Mouse (Mus musculus): ENCODE results near the gene Gm49380. TPM values are rescaled to one million over a fixed set of nuclear protein-coding genes. Genes with fewer than 3 reads are reported as not detected.

The Gm49380 gene
- polyA plus RNA-seq, 1 experiment from 2014 or later: 0.29 TPM

- under 1% methylated on average over 36 of the region's 38 CpGs for WGBS
- peak; percentile 99 for DNase-seq (ENCODE audit: low spot score)
- peak within 1 kb of the TSS; percentile 26; the same call in 1 of the 2 replicates for H3K9ac ChIP-seq (replicated peaks; ENCODE audit: low read depth)
- TF ChIP-seq EP300 (IDR thresholded peaks at IDR 0.05) (peak; percentile 93), CTCF (IDR thresholded peaks at IDR 0.05) (peak; percentile 93)
- H3K4me1 ChIP-seq (ENCODE audit: insufficient read depth, low read depth, low read length): 0 out of 2 replicates have a peak, but pooled peaks cover 3% of the 10 kb centered on the region
- H3K4me3 ChIP-seq (ENCODE audit: low read depth, low read length): peak within 1 kb of the TSS; percentile 40
- no peak within 1 kb of the TSS for H3K27ac ChIP-seq (ENCODE audit: low read length)
- no peaks in the 10 kb centered on the region for H3K36me3 ChIP-seq (ENCODE audit: insufficient read depth, low read length)
- H3K27me3 ChIP-seq (replicated peaks; ENCODE audit: insufficient read depth, low read length): no peaks in the 10 kb centered on the region; the same call in 1 of the 2 replicates
- ATAC-seq: peak; percentile 99
- no peaks in the 10 kb centered on the region for H3K9me3 ChIP-seq (ENCODE audit: low read length)
- peak within 1 kb of the TSS; percentile 76 for H3K4me2 ChIP-seq (replicated peaks; ENCODE audit: low read depth, low read length)
These were observed 46.5 kb downstream of the Gm49380 start, which contains the start of gene Usp2 for GRCm38 (mm10) chr9:44066785-44067225. Usp2 (plus strand) TSS chr9:44067021.

- no peak for TF ChIP-seq EP300 (IDR thresholded peaks at IDR 0.05)
- peak; percentile 30; the same call in 1 of the 2 replicates for TF ChIP-seq CTCF (IDR thresholded peaks at IDR 0.05)
- WGBS: 24% methylated on average over 1 of the region's 1 CpGs
- no peak overlapping the region for H3K4me3 ChIP-seq (ENCODE audit: low read depth, low read length)
These were observed 48.1 kb downstream of the Gm49380 start for GRCm38 (mm10) chr9:44065177-44065576.

GRCm38 (mm10) chr9:44058606-44059005 lies 54.7 kb downstream of the Gm49380 start:
- H3K9me3 ChIP-seq (ENCODE audit: low read length): no peaks in the 10 kb centered on the region
- no peaks in the 10 kb centered on the region for H3K4me1 ChIP-seq (ENCODE audit: insufficient read depth, low read depth, low read length)
- no peak overlapping the region for H3K9ac ChIP-seq (replicated peaks; ENCODE audit: low read depth)
- no peak for ATAC-seq
- 76% methylated on average over 6 of the region's 6 CpGs for WGBS
- TF ChIP-seq EP300 (IDR thresholded peaks at IDR 0.05) (no peak), CTCF (IDR thresholded peaks at IDR 0.05) (no peak)
- no peak overlapping the region for H3K4me2 ChIP-seq (replicated peaks; ENCODE audit: low read depth, low read length)
- no peaks in the 10 kb centered on the region for H3K27me3 ChIP-seq (replicated peaks; ENCODE audit: insufficient read depth, low read length)
- no peaks in the 10 kb centered on the region for H3K36me3 ChIP-seq (ENCODE audit: insufficient read depth, low read length)
- no peak overlapping the region for H3K27ac ChIP-seq (ENCODE audit: low read length)
- no peak for DNase-seq (ENCODE audit: low spot score)
- no peak overlapping the region for H3K4me3 ChIP-seq (ENCODE audit: low read depth, low read length)

More at GRCm38 (mm10) chr9:44065177-44065576, 48.1 kb downstream of the Gm49380 start:
- Histone ChIP-seq H3K9me3 (ENCODE audit: low read length) (no peaks in the 10 kb centered on the region), H3K27ac (ENCODE audit: low read length) (no peak overlapping the region), H3K4me2 (replicated peaks; ENCODE audit: low read depth, low read length) (no peak overlapping the region), H3K9ac (replicated peaks; ENCODE audit: low read depth) (no peak overlapping the region), H3K27me3 (replicated peaks; ENCODE audit: insufficient read depth, low read length) (no peaks in the 10 kb centered on the region), H3K36me3 (ENCODE audit: insufficient read depth, low read length) (no peaks in the 10 kb centered on the region), H3K4me1 (ENCODE audit: insufficient read depth, low read depth, low read length) (0 out of 2 replicates have a peak, but pooled peaks cover 3% of the 10 kb centered on the region)
- ATAC-seq: no peak
- DNase-seq (ENCODE audit: low spot score): no peak

GRCm38 (mm10) chr9:44053936-44054335 lies 59.4 kb downstream of the Gm49380 start:
- WGBS: 36% methylated on average over 1 of the region's 1 CpGs
- Histone ChIP-seq H3K9me3 (ENCODE audit: low read length) (no peaks in the 10 kb centered on the region), H3K27ac (ENCODE audit: low read length) (no peak overlapping the region), H3K4me2 (replicated peaks; ENCODE audit: low read depth, low read length) (no peak overlapping the region), H3K9ac (replicated peaks; ENCODE audit: low read depth) (no peak overlapping the region), H3K4me3 (ENCODE audit: low read depth, low read length) (no peak overlapping the region), H3K36me3 (ENCODE audit: insufficient read depth, low read length) (no peaks in the 10 kb centered on the region), H3K4me1 (ENCODE audit: insufficient read depth, low read depth, low read length) (no peaks in the 10 kb centered on the region), H3K27me3 (replicated peaks; ENCODE audit: insufficient read depth, low read length) (no peaks in the 10 kb centered on the region)
- no peak for TF ChIP-seq CTCF (IDR thresholded peaks at IDR 0.05)
- no peak for TF ChIP-seq EP300 (IDR thresholded peaks at IDR 0.05)
- no peak for DNase-seq (ENCODE audit: low spot score)
- ATAC-seq: no peak

GRCm38 (mm10) chr9:44052855-44053254 lies 60.4 kb downstream of the Gm49380 start:
- 65% methylated on average over 3 of the region's 3 CpGs for WGBS
- H3K4me2 ChIP-seq (replicated peaks; ENCODE audit: low read depth, low read length): no peak overlapping the region
- no peak overlapping the region for H3K27ac ChIP-seq (ENCODE audit: low read length)
- H3K36me3 ChIP-seq (ENCODE audit: insufficient read depth, low read length): no peaks in the 10 kb centered on the region
- H3K27me3 ChIP-seq (replicated peaks; ENCODE audit: insufficient read depth, low read length): no peaks in the 10 kb centered on the region
- no peak for TF ChIP-seq EP300 (IDR thresholded peaks at IDR 0.05)
- 0 out of 2 replicates have a peak, but pooled peaks have one; percentile 11 for TF ChIP-seq CTCF (IDR thresholded peaks at IDR 0.05)
- ATAC-seq (no peak), DNase-seq (ENCODE audit: low spot score) (no peak)
- no peaks in the 10 kb centered on the region for H3K9me3 ChIP-seq (ENCODE audit: low read length)
- H3K4me1 ChIP-seq (ENCODE audit: insufficient read depth, low read depth, low read length): no peaks in the 10 kb centered on the region
- H3K9ac ChIP-seq (replicated peaks; ENCODE audit: low read depth): no peak overlapping the region
- H3K4me3 ChIP-seq (ENCODE audit: low read depth, low read length): no peak overlapping the region

- Histone ChIP-seq H3K36me3 (ENCODE audit: insufficient read depth, low read length) (no peaks in the 10 kb centered on the region), H3K27me3 (replicated peaks; ENCODE audit: insufficient read depth, low read length) (peaks cover 2% of the 10 kb centered on the region; the same call in 1 of the 2 replicates), H3K4me1 (ENCODE audit: insufficient read depth, low read depth, low read length) (no peaks in the 10 kb centered on the region), H3K9ac (replicated peaks; ENCODE audit: low read depth) (no peak overlapping the region), H3K4me3 (ENCODE audit: low read depth, low read length) (no peak overlapping the region), H3K27ac (ENCODE audit: low read length) (no peak overlapping the region), H3K9me3 (ENCODE audit: low read length) (no peaks in the 10 kb centered on the region), H3K4me2 (replicated peaks; ENCODE audit: low read depth, low read length) (no peak overlapping the region)
- no peak for DNase-seq (ENCODE audit: low spot score)
- TF ChIP-seq EP300 (IDR thresholded peaks at IDR 0.05) (no peak), CTCF (IDR thresholded peaks at IDR 0.05) (no peak)
- no peak for ATAC-seq
- WGBS: 84% methylated on average over 8 of the region's 8 CpGs
These were observed 63.7 kb downstream of the Gm49380 start for GRCm38 (mm10) chr9:44049381-44050165.

Data from lung, postnatal 0 days (tissue).